Mouse (Mus musculus): ENCODE measurements at regions not wholly inside any gene's neighbourhood (a gene's known extent, or its start where the extent isn't known, plus 50 kb on each side); places are given as distances from the start of the nearest gene placed in this dataset.
A peak's percentile ranks its signal among the peaks of the same experiment; 100 is the strongest.

DNA sequence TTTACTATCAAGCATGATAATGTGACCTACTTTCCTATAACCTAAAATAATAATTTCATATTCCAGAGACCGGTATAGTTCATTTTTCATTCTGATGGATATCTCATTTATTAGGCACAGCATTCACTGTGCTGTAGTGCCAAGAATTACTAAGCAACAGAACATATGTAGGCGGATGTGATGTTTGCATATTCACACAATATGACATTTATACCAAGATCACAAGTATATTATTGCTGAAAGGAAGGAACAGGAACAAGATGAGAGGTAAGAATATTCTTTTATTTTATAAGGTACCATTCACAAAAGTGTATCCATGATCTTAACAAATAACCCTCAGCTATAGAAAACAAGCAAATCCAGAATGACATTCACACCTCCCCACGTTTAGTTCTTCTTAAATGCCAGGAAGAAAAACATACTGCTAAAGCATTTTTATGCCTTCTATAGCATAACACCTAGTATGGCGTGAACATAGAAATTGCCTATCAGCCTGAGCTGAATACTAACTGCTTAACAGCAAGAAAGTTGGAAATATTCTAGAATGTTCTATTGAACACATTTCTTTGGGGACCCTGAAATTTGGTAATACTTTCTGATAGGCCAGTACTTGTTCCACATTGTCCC, 1062.8 kb upstream of the Acvr2a start:
- H3K4me2 ChIP-seq (ENCODE audit: low read depth, low read length): no peak overlapping the region
- no peak overlapping the region for H3K4me3 ChIP-seq (ENCODE audit: low read depth, low read length)
- H3K27me3 ChIP-seq (ENCODE audit: control insufficient read depth, insufficient read depth, low read length): no peaks in the 10 kb centered on the region
- no peak overlapping the region for H3K9ac ChIP-seq (replicated peaks; ENCODE audit: low read length)
- H3K36me3 ChIP-seq (replicated peaks; ENCODE audit: control insufficient read depth, insufficient read depth, low read depth, low read length): no peaks in the 10 kb centered on the region
- H3K4me1 ChIP-seq (ENCODE audit: control insufficient read depth, insufficient read depth, low read length): no peaks in the 10 kb centered on the region
- 86% methylated on average over 4 of the region's 4 CpGs for WGBS
- H3K9me3 ChIP-seq (replicated peaks; ENCODE audit: control insufficient read depth, low read length): no peaks in the 10 kb centered on the region
- no peak overlapping the region for H3K27ac ChIP-seq (replicated peaks; ENCODE audit: low read depth, low read length)
- DNase-seq (ENCODE audit: low spot score): no peak
- ATAC-seq (replicated peaks; ENCODE audit: insufficient number of reproducible peaks, low FRiP score, low TSS enrichment, low read depth): no peak

DNA sequence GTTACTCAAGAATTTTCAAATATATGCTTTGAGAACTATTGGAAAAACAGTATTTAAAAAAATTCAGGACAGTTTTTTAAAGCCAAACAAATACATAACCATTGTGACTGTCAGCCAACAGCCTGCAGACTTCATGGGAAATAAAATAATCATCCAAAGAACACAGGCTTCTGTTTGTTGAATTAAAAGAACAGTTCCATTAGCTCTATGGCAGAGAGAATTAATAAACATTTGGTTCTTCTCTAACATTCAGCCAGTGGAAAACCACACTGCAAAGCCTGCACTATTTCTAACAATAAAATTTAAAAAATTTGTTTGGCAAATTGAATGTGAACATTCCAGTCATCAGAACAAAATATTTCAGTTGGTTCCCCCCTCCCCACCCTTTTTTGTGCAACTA, 1058.2 kb upstream of the Acvr2a start:
- H3K4me3 ChIP-seq (ENCODE audit: low read depth, low read length): no peak overlapping the region
- ATAC-seq (replicated peaks; ENCODE audit: insufficient number of reproducible peaks, low FRiP score, low TSS enrichment, low read depth): no peak
- no peaks in the 10 kb centered on the region for H3K36me3 ChIP-seq (replicated peaks; ENCODE audit: control insufficient read depth, insufficient read depth, low read depth, low read length)
- H3K27me3 ChIP-seq (ENCODE audit: control insufficient read depth, insufficient read depth, low read length): no peaks in the 10 kb centered on the region
- H3K9me3 ChIP-seq (replicated peaks; ENCODE audit: control insufficient read depth, low read length): no peaks in the 10 kb centered on the region
- no peak overlapping the region for H3K4me2 ChIP-seq (ENCODE audit: low read depth, low read length)
- no peak overlapping the region for H3K27ac ChIP-seq (replicated peaks; ENCODE audit: low read depth, low read length)
- H3K9ac ChIP-seq (replicated peaks; ENCODE audit: low read length): no peak overlapping the region
- H3K4me1 ChIP-seq (ENCODE audit: control insufficient read depth, insufficient read depth, low read length): no peaks in the 10 kb centered on the region
- no peak for DNase-seq (ENCODE audit: low spot score)

DNA sequence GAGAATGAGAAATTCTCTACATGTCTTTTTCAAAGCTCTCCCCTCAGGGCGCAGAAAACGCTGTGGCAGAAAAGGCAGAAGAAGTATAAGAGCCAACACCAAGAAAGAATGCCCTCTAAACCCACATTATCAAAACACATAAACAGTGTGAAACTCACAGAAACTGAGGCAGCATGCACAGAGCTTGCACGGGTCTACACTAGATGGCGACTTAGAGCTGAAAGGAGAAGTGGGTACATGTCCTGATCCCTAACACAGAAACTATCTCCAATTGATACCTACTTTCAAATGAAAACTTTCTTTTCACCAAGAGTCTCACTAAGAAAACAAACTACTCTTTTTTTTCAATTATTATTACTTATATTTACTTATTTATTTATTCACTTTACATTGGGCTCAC, 1057.7 kb upstream of the Acvr2a start:
- no peak overlapping the region for H3K27ac ChIP-seq (replicated peaks; ENCODE audit: low read depth, low read length)
- DNase-seq (ENCODE audit: low spot score) (peak; percentile 10), ATAC-seq (replicated peaks; ENCODE audit: insufficient number of reproducible peaks, low FRiP score, low TSS enrichment, low read depth) (no peak)
- H3K4me3 ChIP-seq (ENCODE audit: low read depth, low read length): no peak overlapping the region
- no peak overlapping the region for H3K9ac ChIP-seq (replicated peaks; ENCODE audit: low read length)
- H3K4me2 ChIP-seq (ENCODE audit: low read depth, low read length): no peak overlapping the region
- no peaks in the 10 kb centered on the region for H3K4me1 ChIP-seq (ENCODE audit: control insufficient read depth, insufficient read depth, low read length)
- no peaks in the 10 kb centered on the region for H3K36me3 ChIP-seq (replicated peaks; ENCODE audit: control insufficient read depth, insufficient read depth, low read depth, low read length)
- WGBS: 63% methylated on average over 4 of the region's 4 CpGs
- H3K9me3 ChIP-seq (replicated peaks; ENCODE audit: control insufficient read depth, low read length): no peaks in the 10 kb centered on the region
- no peaks in the 10 kb centered on the region for H3K27me3 ChIP-seq (ENCODE audit: control insufficient read depth, insufficient read depth, low read length)

DNA sequence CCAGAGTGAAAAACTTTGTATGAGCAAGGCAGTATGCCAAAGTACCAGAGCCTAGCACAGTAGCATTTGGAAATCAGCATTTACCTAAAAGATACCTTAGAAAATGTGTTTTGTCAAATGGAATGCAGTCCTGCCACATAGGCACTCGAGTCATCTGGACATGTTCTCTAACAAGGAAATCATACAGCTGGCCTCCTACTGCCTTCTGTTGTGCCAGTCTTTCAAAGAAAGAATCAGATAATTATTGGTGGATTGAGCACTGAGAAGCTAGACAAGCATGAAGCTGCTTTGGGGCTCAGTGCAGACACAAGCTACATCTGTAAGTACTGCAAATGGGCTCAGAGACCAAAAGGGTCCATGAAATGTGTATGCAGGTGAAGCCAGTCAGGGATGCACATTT, 1038.1 kb upstream of the Acvr2a start:
- Histone ChIP-seq H3K27me3 (ENCODE audit: control insufficient read depth, insufficient read depth, low read length) (no peaks in the 10 kb centered on the region), H3K9me3 (replicated peaks; ENCODE audit: control insufficient read depth, low read length) (no peaks in the 10 kb centered on the region), H3K36me3 (replicated peaks; ENCODE audit: control insufficient read depth, insufficient read depth, low read depth, low read length) (no peaks in the 10 kb centered on the region), H3K4me1 (ENCODE audit: control insufficient read depth, insufficient read depth, low read length) (no peaks in the 10 kb centered on the region), H3K9ac (replicated peaks; ENCODE audit: low read length) (no peak overlapping the region), H3K27ac (replicated peaks; ENCODE audit: low read depth, low read length) (no peak overlapping the region), H3K4me2 (ENCODE audit: low read depth, low read length) (no peak overlapping the region), H3K4me3 (ENCODE audit: low read depth, low read length) (no peak overlapping the region)
- WGBS: 84% methylated on average over 1 of the region's 1 CpGs
- ATAC-seq (replicated peaks; ENCODE audit: insufficient number of reproducible peaks, low FRiP score, low TSS enrichment, low read depth) (no peak), DNase-seq (ENCODE audit: low spot score) (no peak)

DNA sequence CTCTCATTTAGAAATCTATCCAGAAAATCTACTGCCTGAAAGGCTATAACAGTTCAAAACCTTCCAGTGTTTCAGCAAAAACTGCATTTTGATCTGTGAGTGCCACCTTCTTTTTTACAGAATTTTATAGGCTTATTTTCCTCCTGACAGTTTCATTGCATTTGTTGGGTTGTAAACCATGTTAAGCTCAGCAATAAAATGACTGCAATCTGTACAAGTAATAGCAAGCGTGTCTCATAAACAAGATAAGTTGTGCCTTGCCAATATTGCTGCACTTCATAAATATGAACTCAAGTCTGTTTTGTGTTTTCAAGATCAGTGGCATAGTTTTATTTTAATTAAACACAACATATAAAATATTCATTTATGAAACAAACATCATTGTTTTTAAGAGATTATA, 1036.9 kb upstream of the Acvr2a start:
- DNase-seq (ENCODE audit: low spot score) (no peak), ATAC-seq (replicated peaks; ENCODE audit: insufficient number of reproducible peaks, low FRiP score, low TSS enrichment, low read depth) (no peak)
- 94% methylated on average over 1 of the region's 1 CpGs for WGBS
- Histone ChIP-seq H3K27ac (replicated peaks; ENCODE audit: low read depth, low read length) (no peak overlapping the region), H3K4me2 (ENCODE audit: low read depth, low read length) (no peak overlapping the region), H3K36me3 (replicated peaks; ENCODE audit: control insufficient read depth, insufficient read depth, low read depth, low read length) (no peaks in the 10 kb centered on the region), H3K9ac (replicated peaks; ENCODE audit: low read length) (no peak overlapping the region), H3K4me1 (ENCODE audit: control insufficient read depth, insufficient read depth, low read length) (no peaks in the 10 kb centered on the region), H3K27me3 (ENCODE audit: control insufficient read depth, insufficient read depth, low read length) (no peaks in the 10 kb centered on the region), H3K4me3 (ENCODE audit: low read depth, low read length) (no peak overlapping the region), H3K9me3 (replicated peaks; ENCODE audit: control insufficient read depth, low read length) (no peaks in the 10 kb centered on the region)

DNA sequence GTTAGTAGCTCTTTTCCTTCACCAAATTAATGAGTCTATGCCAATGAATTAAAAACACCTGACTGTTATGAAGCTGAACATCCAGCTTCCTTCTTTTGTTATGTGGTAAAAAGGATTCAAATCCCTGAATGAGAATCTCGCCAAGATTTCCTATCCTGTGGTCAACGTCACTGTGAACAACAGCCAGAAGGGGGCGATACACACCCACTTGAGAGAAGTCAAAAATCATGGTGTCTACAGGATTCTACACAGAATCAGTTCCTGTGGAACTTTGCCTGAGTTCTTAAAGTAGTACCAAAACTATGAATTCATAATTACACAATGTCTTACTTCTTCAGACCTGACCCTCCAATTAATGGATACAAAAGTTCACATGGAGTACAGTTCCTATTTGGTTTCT, 1028.1 kb upstream of the Acvr2a start:
- Histone ChIP-seq H3K4me1 (ENCODE audit: control insufficient read depth, insufficient read depth, low read length) (no peaks in the 10 kb centered on the region), H3K4me3 (ENCODE audit: low read depth, low read length) (no peak overlapping the region), H3K27ac (replicated peaks; ENCODE audit: low read depth, low read length) (no peak overlapping the region), H3K4me2 (ENCODE audit: low read depth, low read length) (no peak overlapping the region), H3K27me3 (ENCODE audit: control insufficient read depth, insufficient read depth, low read length) (no peaks in the 10 kb centered on the region), H3K9me3 (replicated peaks; ENCODE audit: control insufficient read depth, low read length) (no peaks in the 10 kb centered on the region), H3K9ac (replicated peaks; ENCODE audit: low read length) (no peak overlapping the region), H3K36me3 (replicated peaks; ENCODE audit: control insufficient read depth, insufficient read depth, low read depth, low read length) (no peaks in the 10 kb centered on the region)
- no peak for ATAC-seq (replicated peaks; ENCODE audit: insufficient number of reproducible peaks, low FRiP score, low TSS enrichment, low read depth)
- WGBS: 6% methylated on average over 3 of the region's 3 CpGs
- DNase-seq (ENCODE audit: low spot score): peak; percentile 67

DNA sequence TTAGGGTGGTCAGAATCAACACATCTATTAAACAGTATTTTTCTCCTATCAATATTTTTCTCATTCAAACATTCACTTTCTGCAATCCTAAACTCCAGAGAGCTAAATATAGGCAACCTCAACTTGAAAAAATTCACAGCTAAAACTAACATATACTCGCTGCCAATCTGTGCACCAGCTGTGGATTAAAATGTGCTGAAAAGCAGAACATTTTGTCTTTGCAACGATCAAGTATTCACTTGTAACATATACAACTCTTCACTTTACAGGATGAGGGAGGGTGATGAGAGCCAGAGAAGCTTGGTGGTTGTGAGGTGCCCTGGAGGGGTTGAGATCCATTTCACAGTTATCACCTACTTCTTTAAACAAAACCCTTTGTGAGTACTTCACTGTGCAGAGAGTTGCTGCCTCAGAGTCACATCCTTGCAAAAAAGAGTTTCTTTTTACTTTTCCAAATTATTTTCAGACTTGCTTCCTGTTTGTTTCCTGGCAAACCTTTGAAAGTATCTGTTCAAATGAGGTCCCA, 991.1 kb upstream of the Acvr2a start:
- Histone ChIP-seq H3K4me1 (ENCODE audit: control insufficient read depth, insufficient read depth, low read length) (no peaks in the 10 kb centered on the region), H3K4me3 (ENCODE audit: low read depth, low read length) (no peak overlapping the region), H3K27ac (replicated peaks; ENCODE audit: low read depth, low read length) (no peak overlapping the region), H3K9ac (replicated peaks; ENCODE audit: low read length) (no peak overlapping the region), H3K27me3 (ENCODE audit: control insufficient read depth, insufficient read depth, low read length) (no peaks in the 10 kb centered on the region), H3K4me2 (ENCODE audit: low read depth, low read length) (no peak overlapping the region), H3K9me3 (replicated peaks; ENCODE audit: control insufficient read depth, low read length) (no peaks in the 10 kb centered on the region), H3K36me3 (replicated peaks; ENCODE audit: control insufficient read depth, insufficient read depth, low read depth, low read length) (no peaks in the 10 kb centered on the region)
- DNase-seq (ENCODE audit: low spot score) (no peak), ATAC-seq (replicated peaks; ENCODE audit: insufficient number of reproducible peaks, low FRiP score, low TSS enrichment, low read depth) (no peak; the same call in 1 of the 2 replicates)
- WGBS: 58% methylated on average over 2 of the region's 2 CpGs

DNA sequence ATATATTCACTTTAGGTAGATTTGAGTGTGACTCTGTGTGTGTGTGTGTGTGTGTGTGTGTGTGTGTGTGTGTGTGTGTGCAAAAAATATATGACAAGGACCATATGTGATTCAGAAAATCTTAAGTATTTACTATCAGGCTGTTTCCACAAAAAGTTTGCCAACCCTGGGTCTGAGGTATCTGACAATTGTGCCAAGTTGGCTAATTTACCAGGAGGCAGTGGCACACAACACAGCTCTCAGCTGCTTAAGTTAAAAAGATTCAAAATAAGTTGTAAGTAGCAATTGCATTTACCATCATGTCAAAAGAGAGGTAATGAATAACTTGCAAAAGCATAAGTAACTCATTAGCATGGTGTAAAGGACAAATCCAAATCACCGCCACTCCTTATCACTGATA, 981.4 kb upstream of the Acvr2a start:
- ATAC-seq (replicated peaks; ENCODE audit: insufficient number of reproducible peaks, low FRiP score, low TSS enrichment, low read depth) (no peak), DNase-seq (ENCODE audit: low spot score) (no peak)
- Histone ChIP-seq H3K4me1 (ENCODE audit: control insufficient read depth, insufficient read depth, low read length) (no peaks in the 10 kb centered on the region), H3K27me3 (ENCODE audit: control insufficient read depth, insufficient read depth, low read length) (no peaks in the 10 kb centered on the region), H3K9ac (replicated peaks; ENCODE audit: low read length) (no peak overlapping the region), H3K4me2 (ENCODE audit: low read depth, low read length) (no peak overlapping the region), H3K27ac (replicated peaks; ENCODE audit: low read depth, low read length) (no peak overlapping the region), H3K36me3 (replicated peaks; ENCODE audit: control insufficient read depth, insufficient read depth, low read depth, low read length) (no peaks in the 10 kb centered on the region), H3K9me3 (replicated peaks; ENCODE audit: control insufficient read depth, low read length) (no peaks in the 10 kb centered on the region), H3K4me3 (ENCODE audit: low read depth, low read length) (no peak overlapping the region)
- 93% methylated on average over 1 of the region's 1 CpGs for whole genome bisulfite sequencing

All from embryonic facial prominence, embryonic 11.5 days (tissue).